Comparison of ENCODE assay signal across 8 mouse cellular contexts in genomic region chr6:86793021-86793815, GRCm38 (mm10). TPM values are rescaled to one million over a fixed set of nuclear protein-coding genes. Genes with fewer than 3 reads are reported as not detected.
DNase-seq lines count a peak whose midpoint lies in the region; ATAC-seq lines count a peak whose summit lies in the region.

TSS of gene Anxa4 (minus strand) at chr6:86793584.

- H3K4me3 ChIP-seq in intestine, embryonic 16.5 days (ENCODE audit: low read length) = peak within 1 kb of the TSS; percentile 75
- peak within 1 kb of the TSS; percentile 45 for H3K4me3 ChIP-seq in neural tube, embryonic 13.5 days

- peak; percentile 94 for ATAC-seq in common myeloid progenitor, adult 5-6 weeks (replicated peaks; ENCODE audit: low read depth, poor library complexity, severe bottlenecking)
- peak; percentile 92 for ATAC-seq in intestine, embryonic 16.5 days
- 0 out of 2 replicates have a peak, but pooled peaks have one; percentile 47 for ATAC-seq in neural tube, embryonic 13.5 days (ENCODE audit: low read depth)

- under 1% methylated on average over 41 of the region's 41 CpGs for WGBS in intestine, embryonic 16.5 days
- under 1% methylated on average over 41 of the region's 41 CpGs for WGBS in neural tube, embryonic 13.5 days

- H3K4me1 ChIP-seq in intestine, embryonic 16.5 days (ENCODE audit: control insufficient read depth, insufficient read depth, low read length) = 0 out of 2 replicates have a peak, but pooled peaks cover 3% of the 10 kb centered on the region
- H3K4me1 ChIP-seq in neural tube, embryonic 13.5 days (replicated peaks) = peaks cover 16% of the 10 kb centered on the region

- no peaks in the 10 kb centered on the region for H3K27me3 ChIP-seq in intestine, embryonic 16.5 days (replicated peaks; ENCODE audit: control insufficient read depth, insufficient read depth, low read length)
- peaks cover 40% of the 10 kb centered on the region for H3K27me3 ChIP-seq in neural tube, embryonic 13.5 days

- peak within 1 kb of the TSS; percentile 87 for H3K9ac ChIP-seq in intestine, embryonic 16.5 days (ENCODE audit: low read depth, low read length)
- H3K9ac ChIP-seq in neural tube, embryonic 13.5 days = peak within 1 kb of the TSS; percentile 57

- peak within 1 kb of the TSS; percentile 57 for H3K27ac ChIP-seq in intestine, embryonic 16.5 days (ENCODE audit: low read length)
- no peak within 1 kb of the TSS for H3K27ac ChIP-seq in neural tube, embryonic 13.5 days (replicated peaks)

- no peaks in the 10 kb centered on the region for H3K36me3 ChIP-seq in intestine, embryonic 16.5 days (ENCODE audit: control insufficient read depth, insufficient read depth, low read length)
- no peaks in the 10 kb centered on the region for H3K36me3 ChIP-seq in neural tube, embryonic 13.5 days

- DNase-seq in cerebellum, adult 9-11 months = peak; percentile 33
- no peak for DNase-seq in cerebellum, adult 8-10 months
- no peak for DNase-seq in gonadal fat pad, adult 2 months (ENCODE audit: low read depth)
- peak; percentile 92 to 93 for DNase-seq in lung, adult 18-20 months
- peak; percentile 63 for DNase-seq in thymus, postnatal 25 days

- H3K9me3 ChIP-seq in intestine, embryonic 16.5 days (ENCODE audit: control insufficient read depth, low read length) = no peaks in the 10 kb centered on the region
- H3K9me3 ChIP-seq in neural tube, embryonic 13.5 days = no peaks in the 10 kb centered on the region

- H3K4me2 ChIP-seq in intestine, embryonic 16.5 days (ENCODE audit: low read depth, low read length) = peak within 1 kb of the TSS; percentile 82
- peak within 1 kb of the TSS; percentile 81 for H3K4me2 ChIP-seq in neural tube, embryonic 13.5 days

RNA-seq across cellular contexts. Expression of gene Anxa4, which starts in this region (rescaled TPM):
- 29.9 and 32.5 TPM in 2 replicates for total RNA-seq in common myeloid progenitor, adult 5-6 weeks (2017)
- polyA plus RNA-seq in gonadal fat pad, adult 2 months (2012; rRNA removed) = 44.4 and 60.3 TPM in 2 replicates
- 538 and 653 TPM in 2 replicates for polyA plus RNA-seq in intestine, embryonic 16.5 days (2015; fragmentation: Nextera tagmentation; extraction: Ambion mirVana)
- polyA plus RNA-seq in neural tube, embryonic 13.5 days (2015; fragmentation: Nextera tagmentation; extraction: Ambion mirVana) = 5.2 and 6.8 TPM in 2 replicates

Comparison
In these comparisons a context has a peak if more than half of its experiments do, and no peak if none do; other contexts are left out.
1. DNase-seq: peak in cerebellum, adult 9-11 months (single experiment), lung, adult 18-20 months (2 of 2) and thymus, postnatal 25 days (single experiment); none in cerebellum, adult 8-10 months (single experiment) and gonadal fat pad, adult 2 months (single experiment).
2. Peak in every context shown above with its lines, with median percentiles within 50 percentile points of each other: ATAC-seq.